Mouse (Mus musculus): ENCODE data around the gene Mgmt. TPM values are rescaled to one million over a fixed set of nuclear protein-coding genes. Genes with fewer than 3 reads are reported as not detected.

Mgmt gene
- polyA plus RNA-seq, 1 experiment from 2014 or later, result 1.6 TPM

DNA sequence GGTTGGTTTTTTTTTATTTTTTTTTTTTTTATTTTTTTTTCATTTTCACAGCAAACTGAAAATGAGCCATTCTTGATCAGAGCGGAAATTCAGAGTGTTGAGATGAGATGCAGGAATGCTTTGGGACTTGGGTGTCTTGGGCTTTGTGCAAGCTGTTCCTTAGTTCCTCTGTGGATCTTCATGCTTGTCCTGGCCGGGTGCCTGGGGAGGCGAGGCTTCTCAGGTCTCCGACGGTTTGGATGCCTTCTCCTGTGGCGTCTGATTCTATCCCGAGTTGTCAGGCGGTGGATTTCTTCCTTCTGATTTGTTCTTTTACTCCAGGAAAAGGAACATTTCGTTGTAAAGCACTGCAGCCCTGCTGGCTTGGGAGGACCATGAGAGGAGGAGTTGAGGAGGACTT lies 51.7 kb downstream of the Mgmt start:
- H3K4me3 ChIP-seq, result no peak overlapping the region
- H3K9ac ChIP-seq, result no peak overlapping the region
- 87% methylated on average over 9 of the region's 9 CpGs for WGBS
- H3K9me3 ChIP-seq (replicated peaks), result no peaks in the 10 kb centered on the region
- H3K36me3 ChIP-seq (ENCODE audit: poor library complexity, severe bottlenecking), result no peaks in the 10 kb centered on the region
- no peaks in the 10 kb centered on the region for H3K27me3 ChIP-seq
- H3K4me1 ChIP-seq, result peaks cover 9% of the 10 kb centered on the region; the same call in 1 of the 2 replicates
- no peak for ATAC-seq
- H3K4me2 ChIP-seq, result no peak overlapping the region
- H3K27ac ChIP-seq, result no peak overlapping the region

GRCm38 (mm10) chr7:136948275-136948810 lies 53.9 kb downstream of the Mgmt start:
- no peak for ATAC-seq
- no peak overlapping the region for H3K27ac ChIP-seq
- H3K4me1 ChIP-seq, result peaks cover 12% of the 10 kb centered on the region
- no peak overlapping the region for H3K4me2 ChIP-seq
- H3K36me3 ChIP-seq (ENCODE audit: poor library complexity, severe bottlenecking), result no peaks in the 10 kb centered on the region
- no peaks in the 10 kb centered on the region for H3K9me3 ChIP-seq (replicated peaks)
- WGBS, result 40% methylated on average over 6 of the region's 6 CpGs
- 0 out of 2 replicates have a peak overlapping the region, but pooled peaks have one; percentile 13 for H3K9ac ChIP-seq
- H3K4me3 ChIP-seq, result no peak overlapping the region
- H3K27me3 ChIP-seq, result no peaks in the 10 kb centered on the region

DNA sequence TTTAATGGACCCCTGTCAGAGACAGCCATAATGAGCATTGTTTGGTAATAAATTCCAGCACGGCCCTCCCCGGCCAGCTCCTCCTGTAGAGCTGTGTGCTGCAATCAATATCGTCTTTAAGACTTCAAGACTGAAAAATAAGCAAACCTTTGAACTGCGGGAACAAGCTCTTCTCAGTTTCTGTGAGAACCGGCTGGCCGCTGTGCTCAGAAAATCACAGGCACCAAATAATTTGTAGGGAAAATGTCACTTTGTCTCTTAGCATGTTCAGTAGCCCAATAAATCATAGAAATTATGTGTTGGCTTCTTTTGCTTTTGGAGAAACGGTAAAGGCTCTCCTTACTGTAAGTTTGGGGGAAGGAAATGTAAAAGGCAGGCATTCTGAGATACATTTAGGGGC lies 58.2 kb downstream of the Mgmt start:
- Histone ChIP-seq H3K36me3 (ENCODE audit: poor library complexity, severe bottlenecking) (no peaks in the 10 kb centered on the region), H3K4me2 (no peak overlapping the region), H3K9me3 (replicated peaks) (no peaks in the 10 kb centered on the region), H3K27ac (no peak overlapping the region), H3K4me1 (peaks cover 18% of the 10 kb centered on the region), H3K9ac (no peak overlapping the region), H3K4me3 (no peak overlapping the region), H3K27me3 (no peaks in the 10 kb centered on the region)
- no peak for ATAC-seq
- WGBS, result 62% methylated on average over 7 of the region's 7 CpGs

- Histone ChIP-seq H3K4me3 (no peak overlapping the region), H3K4me1 (peaks cover 14% of the 10 kb centered on the region), H3K27ac (no peak overlapping the region), H3K4me2 (no peak overlapping the region), H3K36me3 (ENCODE audit: poor library complexity, severe bottlenecking) (no peaks in the 10 kb centered on the region), H3K9ac (no peak overlapping the region), H3K27me3 (no peaks in the 10 kb centered on the region), H3K9me3 (replicated peaks) (no peaks in the 10 kb centered on the region)
- 34% methylated on average over 3 of the region's 3 CpGs for WGBS
- no peak for ATAC-seq
Observed at GRCm38 (mm10) chr7:136953251-136953650, 58.8 kb downstream of the Mgmt start.

- WGBS, result 92% methylated on average over 7 of the region's 7 CpGs
- Histone ChIP-seq H3K27ac (no peak overlapping the region), H3K36me3 (ENCODE audit: poor library complexity, severe bottlenecking) (no peaks in the 10 kb centered on the region), H3K27me3 (no peaks in the 10 kb centered on the region), H3K9me3 (replicated peaks) (no peaks in the 10 kb centered on the region), H3K9ac (no peak overlapping the region), H3K4me3 (no peak overlapping the region), H3K4me1 (no peaks in the 10 kb centered on the region), H3K4me2 (no peak overlapping the region)
- ATAC-seq, result no peak
Observed at GRCm38 (mm10) chr7:136972361-136972760, 77.9 kb downstream of the Mgmt start.

GRCm38 (mm10) chr7:136975001-136975400 lies 80.6 kb downstream of the Mgmt start:
- Histone ChIP-seq H3K9ac (no peak overlapping the region), H3K4me1 (no peaks in the 10 kb centered on the region)

DNA sequence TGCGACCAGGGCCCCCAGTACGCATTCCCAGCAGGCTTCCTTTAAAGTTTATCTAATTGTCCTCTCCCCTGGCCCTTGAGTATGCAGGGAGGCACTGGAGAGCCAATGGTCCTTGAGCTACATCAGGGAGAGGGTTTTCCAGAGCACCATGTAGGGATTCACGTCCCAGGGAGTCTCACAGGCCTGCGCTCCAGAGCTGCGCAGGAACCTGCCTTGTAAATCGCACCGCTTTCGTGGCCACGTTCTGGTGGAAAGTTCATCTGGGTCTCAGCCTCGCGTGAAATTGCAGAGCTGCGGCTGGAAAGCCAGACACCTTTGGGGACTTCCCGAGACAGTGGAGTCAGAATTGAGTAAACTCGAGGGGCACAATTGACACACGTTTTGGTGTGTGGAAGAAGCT lies 103.0 kb downstream of the Mgmt start:
- H3K4me3 ChIP-seq, result no peak overlapping the region
- H3K27ac ChIP-seq, result no peak overlapping the region
- H3K27me3 ChIP-seq, result peaks cover 18% of the 10 kb centered on the region
- H3K9me3 ChIP-seq (replicated peaks), result no peaks in the 10 kb centered on the region
- H3K4me1 ChIP-seq, result peaks cover 21% of the 10 kb centered on the region
- H3K36me3 ChIP-seq (ENCODE audit: poor library complexity, severe bottlenecking), result no peaks in the 10 kb centered on the region
- no peak for ATAC-seq
- no peak overlapping the region for H3K9ac ChIP-seq
- WGBS, result 88% methylated on average over 15 of the region's 15 CpGs
- H3K4me2 ChIP-seq, result no peak overlapping the region

More at GRCm38 (mm10) chr7:136975001-136975400, 80.6 kb downstream of the Mgmt start:
- Histone ChIP-seq H3K9me3 (replicated peaks) (no peaks in the 10 kb centered on the region), H3K27me3 (no peaks in the 10 kb centered on the region), H3K4me3 (no peak overlapping the region), H3K4me2 (no peak overlapping the region), H3K27ac (no peak overlapping the region), H3K36me3 (ENCODE audit: poor library complexity, severe bottlenecking) (no peaks in the 10 kb centered on the region)
- 91% methylated on average over 5 of the region's 5 CpGs for WGBS
- no peak for ATAC-seq

DNA sequence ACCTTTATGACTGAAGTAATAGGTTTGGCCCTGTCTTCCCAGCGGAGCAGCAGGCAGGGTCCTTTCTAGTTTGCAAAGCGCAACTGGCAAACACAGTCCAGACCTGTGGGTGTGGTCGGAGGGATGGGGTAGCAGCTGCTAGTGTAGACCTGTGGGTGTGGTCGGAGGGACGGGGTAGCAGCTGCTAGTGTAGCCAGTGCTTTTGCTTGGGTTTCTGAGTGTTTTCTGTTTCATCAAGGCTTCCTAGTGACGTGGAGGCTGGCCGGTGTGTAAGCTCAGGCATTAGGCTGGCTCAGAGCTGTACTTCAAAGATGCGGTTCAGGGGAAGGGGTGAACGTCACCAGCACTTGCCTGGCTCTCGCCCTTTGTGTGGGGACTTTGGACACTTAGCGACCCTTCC lies 106.3 kb downstream of the Mgmt start:
- Histone ChIP-seq H3K9me3 (replicated peaks) (no peaks in the 10 kb centered on the region), H3K36me3 (ENCODE audit: poor library complexity, severe bottlenecking) (no peaks in the 10 kb centered on the region), H3K4me3 (no peak overlapping the region), H3K9ac (no peak overlapping the region), H3K4me1 (peaks cover 28% of the 10 kb centered on the region), H3K27ac (no peak overlapping the region), H3K27me3 (peaks cover 22% of the 10 kb centered on the region), H3K4me2 (no peak overlapping the region)
- WGBS, result 47% methylated on average over 11 of the region's 11 CpGs
- no peak for ATAC-seq

DNA sequence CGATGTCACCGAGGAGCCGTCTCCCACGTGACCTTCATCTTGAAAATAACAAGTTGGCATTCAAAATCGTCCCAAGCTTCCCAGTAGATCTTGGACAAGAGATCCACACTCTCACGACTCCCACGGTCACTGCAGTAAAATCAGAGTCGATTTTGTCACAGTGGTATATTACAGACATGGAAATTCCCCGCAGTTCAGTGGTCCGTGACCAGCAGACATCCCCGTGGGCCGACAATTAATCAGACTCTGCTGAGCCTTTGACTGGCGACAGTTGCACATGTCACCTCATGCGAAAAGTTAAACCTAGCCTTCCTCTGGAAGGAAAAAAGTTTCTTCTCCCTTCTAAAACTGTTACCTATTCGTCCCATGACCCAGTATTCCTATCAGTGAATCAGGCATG lies 106.8 kb downstream of the Mgmt start:
- whole genome bisulfite sequencing, result 72% methylated on average over 15 of the region's 15 CpGs
- ATAC-seq, result no peak
- H3K27ac ChIP-seq, result no peak overlapping the region

GRCm38 (mm10) chr7:137001783-137002182 lies 107.4 kb downstream of the Mgmt start:
- Histone ChIP-seq H3K4me2 (no peak overlapping the region), H3K4me1 (peaks cover 28% of the 10 kb centered on the region), H3K36me3 (ENCODE audit: poor library complexity, severe bottlenecking) (no peaks in the 10 kb centered on the region), H3K4me3 (no peak overlapping the region), H3K27ac (no peak overlapping the region), H3K27me3 (peaks cover 19% of the 10 kb centered on the region), H3K9ac (no peak overlapping the region), H3K9me3 (replicated peaks) (no peaks in the 10 kb centered on the region)
- ATAC-seq, result no peak
- 51% methylated on average over 5 of the region's 5 CpGs for WGBS

More for the DNA sequence above, 106.8 kb downstream of the Mgmt start:
- Histone ChIP-seq H3K4me2 (no peak overlapping the region), H3K36me3 (ENCODE audit: poor library complexity, severe bottlenecking) (no peaks in the 10 kb centered on the region), H3K4me1 (peaks cover 28% of the 10 kb centered on the region), H3K9ac (no peak overlapping the region), H3K4me3 (no peak overlapping the region), H3K27me3 (peaks cover 22% of the 10 kb centered on the region), H3K9me3 (replicated peaks) (no peaks in the 10 kb centered on the region)

DNA sequence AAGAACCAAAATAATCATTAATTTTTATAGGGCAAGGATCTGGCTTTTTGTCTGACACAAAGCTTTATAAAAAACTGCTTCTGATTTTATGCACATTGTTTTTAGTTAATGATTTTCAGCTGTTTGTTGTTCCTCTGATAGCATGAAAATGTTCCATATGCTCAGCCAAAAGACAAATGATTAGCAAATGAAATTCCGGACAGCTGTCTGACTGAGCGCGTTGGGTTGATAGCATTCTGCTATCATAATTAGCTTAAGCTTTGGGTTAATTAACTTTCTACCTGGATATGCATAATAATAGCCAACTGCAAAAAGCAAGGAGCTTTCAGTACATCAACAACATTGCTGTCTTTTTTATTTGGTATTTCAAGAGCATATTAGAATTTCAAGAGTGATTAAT lies 108.0 kb downstream of the Mgmt start:
- ATAC-seq, result no peak
- peaks cover 28% of the 10 kb centered on the region for H3K4me1 ChIP-seq
- H3K27ac ChIP-seq, result no peak overlapping the region
- WGBS, result 28% methylated on average over 3 of the region's 3 CpGs
- no peak overlapping the region for H3K4me3 ChIP-seq
- H3K9me3 ChIP-seq (replicated peaks), result no peaks in the 10 kb centered on the region
- H3K4me2 ChIP-seq, result no peak overlapping the region
- peaks cover 19% of the 10 kb centered on the region for H3K27me3 ChIP-seq
- H3K9ac ChIP-seq, result no peak overlapping the region
- no peaks in the 10 kb centered on the region for H3K36me3 ChIP-seq (ENCODE audit: poor library complexity, severe bottlenecking)

GRCm38 (mm10) chr7:137005293-137005692 lies 110.9 kb downstream of the Mgmt start:
- Histone ChIP-seq H3K27ac (no peak overlapping the region), H3K9me3 (replicated peaks) (no peaks in the 10 kb centered on the region), H3K4me3 (no peak overlapping the region), H3K27me3 (peaks cover 16% of the 10 kb centered on the region), H3K9ac (no peak overlapping the region), H3K4me1 (peaks cover 28% of the 10 kb centered on the region), H3K36me3 (ENCODE audit: poor library complexity, severe bottlenecking) (no peaks in the 10 kb centered on the region), H3K4me2 (peak overlapping the region; percentile 27; the same call in 1 of the 2 replicates)
- WGBS, result 44% methylated on average over 11 of the region's 11 CpGs
- no peak for ATAC-seq

DNA sequence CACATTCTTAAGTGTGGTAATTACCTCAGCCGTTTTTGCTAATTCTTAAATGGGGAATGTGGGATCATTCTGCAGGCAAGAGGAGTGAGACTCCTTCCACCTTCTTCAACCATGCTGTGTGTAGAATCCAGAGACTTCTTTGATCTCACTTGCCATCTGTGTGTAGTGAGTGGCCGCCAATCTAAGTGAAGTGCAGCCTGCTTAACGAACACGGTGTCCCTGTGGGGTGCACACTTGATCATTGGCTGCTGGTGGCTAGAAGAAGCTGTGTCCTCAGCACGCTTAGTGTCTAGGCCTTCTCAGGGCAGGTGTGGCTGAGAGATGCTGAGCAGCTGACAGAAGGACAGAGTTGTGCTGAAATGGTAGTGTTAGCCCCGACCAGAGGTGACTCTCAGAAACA lies 113.9 kb downstream of the Mgmt start:
- no peak overlapping the region for H3K4me2 ChIP-seq
- peaks cover 7% of the 10 kb centered on the region for H3K4me1 ChIP-seq
- ATAC-seq, result no peak
- 32% methylated on average over 6 of the region's 6 CpGs for WGBS
- H3K4me3 ChIP-seq, result no peak overlapping the region
- H3K27ac ChIP-seq, result no peak overlapping the region
- H3K9ac ChIP-seq, result no peak overlapping the region
- H3K36me3 ChIP-seq (ENCODE audit: poor library complexity, severe bottlenecking), result no peaks in the 10 kb centered on the region
- H3K27me3 ChIP-seq, result 0 out of 2 replicates have a peak, but pooled peaks cover 4% of the 10 kb centered on the region
- no peaks in the 10 kb centered on the region for H3K9me3 ChIP-seq (replicated peaks)
